Mouse (Mus musculus) spleen, adult 2 months (tissue): ENCODE measurements at regions not wholly inside any gene's neighbourhood (a gene's known extent, or its start where the extent isn't known, plus 50 kb on each side); places are given as distances from the start of the nearest gene placed in this dataset.

Source experiments
- CTCF ChIP-seq: fragments of 200-500 bp; IDR thresholded peaks from 2 replicates; pipeline ENCODE4 v1.5.1; 2011; ENCODE audit warnings: mild to moderate bottlenecking, inconsistent platforms; ENCODE audit not compliant: insufficient read depth, insufficient read length, insufficient replicate concordance; ENCODE audit errors: extremely low read depth
- POLR2A ChIP-seq: fragments of 200-500 bp; IDR thresholded peaks from 2 replicates; pipeline ENCODE4 v1.6.1; 2011; ENCODE audit warnings: low read depth, low read length, inconsistent platforms

DNA sequence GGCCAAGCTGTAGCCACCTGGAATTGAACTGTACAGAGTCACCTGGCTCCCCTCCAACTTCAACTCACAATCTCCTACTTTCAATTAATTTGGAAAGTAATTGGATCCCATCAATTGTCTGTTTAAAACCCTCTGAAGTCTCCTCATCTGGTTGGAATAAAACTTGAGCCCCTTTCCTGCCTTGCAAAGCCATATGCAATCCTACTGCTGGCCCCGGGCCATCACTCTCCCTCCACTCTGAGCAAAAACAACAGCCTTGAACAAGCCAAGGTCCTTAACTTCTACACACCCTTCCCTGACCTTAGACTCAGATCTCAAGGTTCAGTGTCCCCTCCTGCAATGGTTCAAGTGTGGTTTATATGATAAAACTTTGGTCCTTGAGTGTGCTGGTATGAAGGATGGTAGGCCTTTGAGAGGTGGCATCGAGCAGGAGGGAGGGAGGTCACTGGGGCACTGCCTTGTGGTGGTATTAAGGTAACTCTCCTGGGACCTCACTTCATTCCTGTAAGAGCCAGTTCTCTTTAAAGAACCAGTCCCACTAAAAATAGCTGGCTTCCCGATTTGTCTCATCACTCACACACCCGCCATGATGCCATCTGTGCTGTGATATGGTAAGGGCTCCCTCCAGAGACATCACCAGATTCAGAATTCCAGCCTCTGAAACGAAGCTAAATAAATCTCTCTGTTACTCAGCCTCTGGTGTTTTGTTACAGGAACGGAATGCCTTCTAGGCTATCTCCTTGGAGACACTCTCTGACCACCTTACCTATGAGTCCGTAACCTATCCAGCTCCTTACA is 112.0 kb upstream of the Zmiz1 start:
- TF ChIP-seq POLR2A (no peak), CTCF (no peak)
